ENCODE assay signal across 29 mouse cellular contexts in the genomic region with DNA sequence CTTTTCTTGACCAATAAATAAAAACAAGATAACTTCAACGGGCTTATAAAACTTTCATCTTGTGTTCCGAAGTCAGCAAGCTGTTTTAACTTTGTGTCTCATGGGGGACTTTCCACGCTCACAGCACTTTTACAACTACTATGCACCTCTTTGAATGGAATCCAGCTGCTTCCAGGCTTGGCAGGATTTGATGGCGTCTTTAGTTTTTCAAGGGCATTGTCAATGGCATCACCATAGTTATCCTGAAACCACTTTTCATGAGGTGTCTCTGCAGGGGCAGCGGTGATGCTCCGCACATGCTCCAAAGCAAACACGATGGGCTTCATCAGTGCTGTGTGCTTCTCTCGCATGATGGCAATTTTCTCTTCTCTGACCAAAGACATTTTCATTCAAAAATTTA.
"Had no signal": no experiment of that assay in that cellular context is flagged by ENCODE, and none has a peak within 500 bp of the region (broad histone marks: within the 10 kb centered on the region; RNA-seq: fewer than 3 reads in every experiment).

No protein-coding gene starts in this region.

- H3K4me1 ChIP-seq: heart, embryonic 13.5 days; heart, embryonic 15.5 days; hindbrain, embryonic 12.5 days; intestine, embryonic 15.5 days; kidney, embryonic 15.5 days; limb, embryonic 10.5 days; limb, embryonic 12.5 days; liver, embryonic 13.5 days; liver, embryonic 15.5 days had no signal

- ATAC-seq: hindbrain, embryonic 16.5 days; inflammation-experienced regulatory T-cells, adult 6 months; intestine, embryonic 15.5 days; intestine, postnatal 0 days had no signal

- H3K27ac ChIP-seq: heart, adult 2 months; heart, embryonic 13.5 days; heart, embryonic 15.5 days; hindbrain, embryonic 12.5 days; hindbrain, embryonic 14.5 days; intestine, embryonic 15.5 days; kidney, embryonic 15.5 days; kidney, postnatal 0 days; limb, embryonic 10.5 days; limb, embryonic 12.5 days; liver, embryonic 13.5 days; liver, embryonic 15.5 days had no signal

- H3K4me3 ChIP-seq: heart, adult 2 months; heart, embryonic 13.5 days; heart, embryonic 15.5 days; hindbrain, embryonic 12.5 days; intestine, embryonic 15.5 days; kidney, embryonic 15.5 days; limb, embryonic 10.5 days; limb, embryonic 12.5 days; liver, embryonic 13.5 days; liver, embryonic 15.5 days had no signal

- H3K9ac ChIP-seq: heart, embryonic 13.5 days; heart, embryonic 15.5 days; hindbrain, embryonic 12.5 days; hindbrain, embryonic 14.5 days; intestine, embryonic 15.5 days; kidney, embryonic 15.5 days; limb, embryonic 12.5 days; liver, embryonic 13.5 days; liver, embryonic 15.5 days had no signal

- H3K27me3 ChIP-seq: heart, embryonic 13.5 days; heart, embryonic 15.5 days; hindbrain, embryonic 12.5 days; intestine, embryonic 15.5 days; kidney, embryonic 15.5 days; limb, embryonic 12.5 days; liver, embryonic 13.5 days; liver, embryonic 15.5 days had no signal

- H3K4me2 ChIP-seq: heart, embryonic 11.5 days; heart, embryonic 13.5 days; heart, embryonic 15.5 days; hindbrain, embryonic 12.5 days; hindbrain, embryonic 14.5 days; intestine, embryonic 15.5 days; kidney, embryonic 15.5 days; limb, embryonic 12.5 days; liver, embryonic 11.5 days; liver, embryonic 13.5 days; liver, embryonic 15.5 days had no signal

- DNase-seq: gastrocnemius, postnatal 14 days; gastrocnemius, postnatal 36 days; heart, adult 11 months; heart, adult 2 months; heart, postnatal 14 days; heart, postnatal 36 days; kidney, adult 18-20 months; kidney, adult 9 months; kidney, postnatal 14 days; kidney, postnatal 36 days; layer of hippocampus, adult 9-11 months; layer of hippocampus, postnatal 36 days; liver; liver, embryonic 13.5 days had no signal

- H3K9me3 ChIP-seq: heart, embryonic 13.5 days; heart, embryonic 15.5 days; hindbrain, embryonic 12.5 days; intestine, embryonic 15.5 days; kidney, embryonic 15.5 days; limb, embryonic 10.5 days; limb, embryonic 12.5 days; liver, embryonic 13.5 days; liver, embryonic 15.5 days had no signal
